10 mouse cellular contexts compared by ENCODE assay signal in the genomic region with DNA sequence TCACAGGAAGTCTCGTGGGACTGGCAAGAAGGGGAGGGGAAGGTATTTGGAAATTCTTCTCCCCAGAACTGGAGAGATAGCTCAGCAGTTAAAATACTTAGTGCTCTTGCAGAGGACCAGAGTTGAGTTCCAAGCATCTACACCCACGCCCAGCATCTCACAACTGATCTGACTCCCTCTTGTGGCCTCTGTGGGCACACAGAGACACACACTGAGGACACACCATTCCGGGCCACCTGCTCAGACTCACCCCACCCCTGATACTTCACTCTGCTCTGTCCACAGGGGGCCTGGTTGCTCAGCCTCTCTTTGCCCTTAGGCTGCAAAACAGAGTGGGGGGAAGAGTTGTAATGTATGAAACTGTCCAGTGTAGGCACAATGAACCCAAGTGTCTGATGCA. TPM values are rescaled to one million over a fixed set of nuclear protein-coding genes. Genes with fewer than 3 reads are reported as not detected.
DNase-seq lines count a peak whose midpoint lies in the region; ATAC-seq and TF ChIP-seq lines count a peak whose summit lies in the region.
"Had no signal": no experiment of that assay in that cellular context is flagged by ENCODE, and none has a peak within 500 bp of the region (broad histone marks: within the 10 kb centered on the region; RNA-seq: fewer than 3 reads in every experiment).

No protein-coding gene starts in this region.

- H3K4me3 ChIP-seq in lung, postnatal 0 days (ENCODE audit: low read depth, low read length): no peak overlapping the region
- H3K4me3 ChIP-seq in cortical plate, adult 2 months (ENCODE audit: insufficient read depth, low read length): no peak overlapping the region
- no peak overlapping the region for H3K4me3 ChIP-seq in midbrain, embryonic 16.5 days (ENCODE audit: low read depth, low read length)
- H3K4me3 ChIP-seq: limb, embryonic 13.5 days had no signal

- H3K36me3 ChIP-seq in lung, postnatal 0 days (ENCODE audit: insufficient read depth, low read length): no peaks in the 10 kb centered on the region
- H3K36me3 ChIP-seq in midbrain, embryonic 16.5 days (ENCODE audit: control insufficient read depth, insufficient read depth, low read length): 0 out of 2 replicates have a peak, but pooled peaks cover 5% of the 10 kb centered on the region
- H3K36me3 ChIP-seq: limb, embryonic 13.5 days had no signal

- H3K27ac ChIP-seq in lung, postnatal 0 days (ENCODE audit: low read length): no peak overlapping the region
- H3K27ac ChIP-seq in cortical plate, adult 2 months (ENCODE audit: insufficient read depth, low read length): no peak overlapping the region
- H3K27ac ChIP-seq in midbrain, embryonic 16.5 days (ENCODE audit: low read length): no peak overlapping the region
- H3K27ac ChIP-seq: limb, embryonic 13.5 days had no signal

- no peak for TF ChIP-seq POLR2A in cortical plate, adult 2 months (IDR thresholded peaks at IDR 0.05; ENCODE audit: extremely low read depth, insufficient read depth, low read length)

- WGBS in lung, postnatal 0 days: 71% methylated on average over 3 of the region's 3 CpGs
- WGBS in midbrain, embryonic 16.5 days: 79% methylated on average over 3 of the region's 3 CpGs

- TF ChIP-seq EP300 in lung, postnatal 0 days (IDR thresholded peaks at IDR 0.05): no peak

- peak; percentile 14 for DNase-seq in cerebellum, adult 9-10 months
- no peak for DNase-seq in cerebellum, adult 11 months
- DNase-seq in lung, postnatal 0 days (ENCODE audit: low spot score): no peak
- no peak for DNase-seq in lung, postnatal 14 days
- DNase-seq in testis, postnatal 10 days (ENCODE audit: low spot score): no peak
- no peak for DNase-seq in embryo, embryonic 11 days

- H3K4me2 ChIP-seq in lung, postnatal 0 days (replicated peaks; ENCODE audit: low read depth, low read length): no peak overlapping the region
- H3K4me2 ChIP-seq in midbrain, embryonic 16.5 days (ENCODE audit: low read length): peak overlapping the region; percentile 78
- H3K4me2 ChIP-seq: limb, embryonic 13.5 days had no signal

- peak; percentile 44 for TF ChIP-seq CTCF in lung, postnatal 0 days (IDR thresholded peaks at IDR 0.05)
- peak; percentile 35 for TF ChIP-seq CTCF in cortical plate, adult 2 months (IDR thresholded peaks at IDR 0.05; ENCODE audit: extremely low read depth, insufficient read depth, low read length)

- peaks cover 9% of the 10 kb centered on the region for H3K4me1 ChIP-seq in lung, postnatal 0 days (ENCODE audit: insufficient read depth, low read depth, low read length)
- peaks cover 8% of the 10 kb centered on the region for H3K4me1 ChIP-seq in cortical plate, adult 2 months (ENCODE audit: control insufficient read depth, insufficient read depth, low read length)
- H3K4me1 ChIP-seq in midbrain, embryonic 16.5 days (ENCODE audit: control insufficient read depth, insufficient read depth, low read length): peaks cover 42% of the 10 kb centered on the region

- no peaks in the 10 kb centered on the region for H3K9me3 ChIP-seq in lung, postnatal 0 days (ENCODE audit: low read length)
- no peaks in the 10 kb centered on the region for H3K9me3 ChIP-seq in midbrain, embryonic 16.5 days (replicated peaks; ENCODE audit: control insufficient read depth, low read length, poor library complexity, severe bottlenecking)
- H3K9me3 ChIP-seq: limb, embryonic 13.5 days had no signal

- ATAC-seq in lung, postnatal 0 days: no peak
- no peak for ATAC-seq in midbrain, embryonic 16.5 days
- ATAC-seq: intestine, embryonic 16.5 days had no signal

- peaks cover 21% of the 10 kb centered on the region; the same call in 1 of the 2 replicates for H3K27me3 ChIP-seq in lung, postnatal 0 days (replicated peaks; ENCODE audit: insufficient read depth, low read length)
- H3K27me3 ChIP-seq in midbrain, embryonic 16.5 days (ENCODE audit: control insufficient read depth, insufficient read depth, low read depth, low read length): no peaks in the 10 kb centered on the region

- no peak overlapping the region for H3K9ac ChIP-seq in lung, postnatal 0 days (replicated peaks; ENCODE audit: low read depth)
- H3K9ac ChIP-seq in midbrain, embryonic 16.5 days (ENCODE audit: low read depth, low read length): no peak overlapping the region
- H3K9ac ChIP-seq: limb, embryonic 13.5 days had no signal

RNA-seq across cellular contexts. Expression of a gene that starts 3.4 kb away (rescaled TPM):
- polyA plus RNA-seq in lung, postnatal 0 days (2015; fragmentation: Nextera tagmentation; extraction: Ambion mirVana): 0.56 TPM in 2 replicates
- 45.1 and 46.2 TPM in 2 replicates for polyA plus RNA-seq in cortical plate, adult 2 months (2012; rRNA removed)
- polyA plus RNA-seq in midbrain, embryonic 16.5 days (2015; fragmentation: Nextera tagmentation; extraction: Ambion mirVana): 44.4 and 56.0 TPM in 2 replicates

Comparison
In these comparisons a context has a peak if more than half of its experiments do, and no peak if none do; other contexts are left out.
1. RNA of a gene that starts 3.4 kb away (polyA plus RNA-seq): 45.1 to 46.2 TPM in cortical plate, adult 2 months and 44.4 to 56.0 TPM in midbrain, embryonic 16.5 days; 0.56 TPM in lung, postnatal 0 days; every median in the first group is over 10 times any median in the second.